Mouse (Mus musculus) liver, postnatal 0 days (tissue): ENCODE measurements at regions not wholly inside any gene's neighbourhood (a gene's known extent, or its start where the extent isn't known, plus 50 kb on each side); places are given as distances from the start of the nearest gene placed in this dataset.

Experiments
- ATAC-seq: fragments of 200-750 bp; cut with Nextera tagmentation; 2 replicates; pipeline ENCODE4 v1.8.0; 2017; ENCODE audit warnings: mild to moderate bottlenecking, moderate library complexity
- DNase-seq: peaks from one replicate; pipeline ENCODE4 v3.0.0-alpha.2; 2016
- H3K27ac ChIP-seq: fragments of 300-500 bp; sonication (generic); 2 replicates; pipeline ENCODE4 v1.5.1; 2014; ENCODE audit warnings: antibody characterized with exemption, moderate library complexity, mild to moderate bottlenecking, low read depth
- H3K27me3 ChIP-seq: fragments of 300-500 bp; sonication (generic); 2 replicates; pipeline ENCODE4 v1.6.1; 2014; ENCODE audit warnings: low read length, control low read depth, mixed read lengths; ENCODE audit not compliant: insufficient read depth
- H3K36me3 ChIP-seq: fragments of 300-500 bp; sonication (generic); replicated peaks from 2 replicates; pipeline ENCODE4 v1.6.1; 2014; ENCODE audit warnings: mild to moderate bottlenecking, control low read depth, low read length, moderate library complexity, mixed read lengths; ENCODE audit not compliant: insufficient read depth
- H3K4me1 ChIP-seq: fragments of 300-500 bp; sonication (generic); 2 replicates; pipeline ENCODE4 v1.6.1; 2014; ENCODE audit warnings: antibody characterized with exemption, mild to moderate bottlenecking, control low read depth; ENCODE audit not compliant: insufficient read depth
- H3K4me2 ChIP-seq: fragments of 300-500 bp; sonication (generic); 2 replicates; pipeline ENCODE4 v1.6.1; 2014; ENCODE audit warnings: low read depth, mild to moderate bottlenecking, low read length, moderate library complexity, mixed read lengths
- H3K4me3 ChIP-seq: fragments of 300-500 bp; sonication (generic); 2 replicates; pipeline ENCODE4 v1.5.1; 2014; ENCODE audit warnings: low read depth, low read length
- H3K9ac ChIP-seq: fragments of 300-500 bp; sonication (generic); replicated peaks from 2 replicates; pipeline ENCODE4 v1.6.1; 2014; ENCODE audit warnings: mild to moderate bottlenecking, moderate library complexity
- H3K9me3 ChIP-seq: fragments of 300-500 bp; sonication (generic); 2 replicates; pipeline ENCODE4 v1.6.1; 2016; ENCODE audit warnings: mild to moderate bottlenecking, control low read depth, low read length, mixed read lengths
- CTCF ChIP-seq: sonication (generic); IDR thresholded peaks from 2 replicates; pipeline ENCODE4 v1.5.1; 2016; ENCODE audit warnings: antibody characterized with exemption, low read depth
- EP300 ChIP-seq: IDR thresholded peaks from 2 replicates; pipeline ENCODE4 v1.6.1; 2016; ENCODE audit warnings: antibody characterized with exemption, low read depth, mild to moderate bottlenecking
- WGBS: fragments of 180-500 bp; shearing (Covaris S2); extraction: QIAGEN DNeasy Blood & Tissue Kit; methylation state at CpG from one replicate; pipeline ENCODE4 v1.1.7; 2014; ENCODE audit not compliant: insufficient replicate concordance; 5-methylcytosine and 5-hydroxymethylcytosine counted together

DNA sequence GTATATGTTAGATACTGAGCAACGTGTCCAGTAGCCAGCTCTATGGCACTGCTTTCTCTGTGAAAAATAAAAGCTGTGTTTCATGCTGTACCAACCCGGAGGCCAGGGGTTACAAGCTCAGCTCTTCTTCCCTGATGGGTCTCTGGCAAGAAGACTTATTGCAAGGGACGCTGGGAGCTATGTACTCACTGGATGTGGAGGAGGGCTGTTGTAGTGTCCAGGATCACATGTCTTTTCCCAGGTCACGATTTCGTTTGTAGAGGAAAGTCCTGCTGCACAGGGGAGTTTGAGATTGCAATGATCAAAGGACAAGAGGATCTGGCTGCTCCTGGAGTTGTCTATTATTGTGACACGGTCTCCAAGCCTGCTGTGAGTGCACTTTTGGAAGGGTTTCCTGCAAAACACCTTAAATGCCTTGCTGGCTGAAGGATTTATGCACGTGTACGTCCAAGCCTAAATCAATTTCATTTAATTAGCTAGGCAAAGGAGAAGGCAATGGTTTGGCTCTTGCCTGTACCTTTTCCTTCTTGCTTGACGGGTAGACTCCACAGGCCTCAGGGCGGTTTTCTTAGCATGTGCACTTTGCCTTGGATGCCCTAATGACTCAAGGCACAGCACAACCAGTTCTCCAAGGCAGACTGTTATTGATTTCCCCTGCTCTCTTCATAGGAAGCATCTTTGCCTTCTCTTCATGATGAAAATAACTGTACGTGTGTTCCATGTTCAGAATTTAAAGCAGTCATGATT lies 87.2 kb upstream of the Plppr5 start:
- H3K4me2 ChIP-seq = no peak overlapping the region
- no peak overlapping the region for H3K9ac ChIP-seq
- no peak for DNase-seq
- H3K27ac ChIP-seq = no peak overlapping the region
- whole genome bisulfite sequencing = 67% methylated on average over 11 of the region's 11 CpGs
- H3K27me3 ChIP-seq = no peaks in the 10 kb centered on the region
- no peaks in the 10 kb centered on the region for H3K9me3 ChIP-seq
- H3K4me3 ChIP-seq = no peak overlapping the region
- H3K4me1 ChIP-seq = no peaks in the 10 kb centered on the region
- no peaks in the 10 kb centered on the region for H3K36me3 ChIP-seq
- no peak for TF ChIP-seq CTCF
- no peak for TF ChIP-seq EP300
- ATAC-seq = no peak

DNA sequence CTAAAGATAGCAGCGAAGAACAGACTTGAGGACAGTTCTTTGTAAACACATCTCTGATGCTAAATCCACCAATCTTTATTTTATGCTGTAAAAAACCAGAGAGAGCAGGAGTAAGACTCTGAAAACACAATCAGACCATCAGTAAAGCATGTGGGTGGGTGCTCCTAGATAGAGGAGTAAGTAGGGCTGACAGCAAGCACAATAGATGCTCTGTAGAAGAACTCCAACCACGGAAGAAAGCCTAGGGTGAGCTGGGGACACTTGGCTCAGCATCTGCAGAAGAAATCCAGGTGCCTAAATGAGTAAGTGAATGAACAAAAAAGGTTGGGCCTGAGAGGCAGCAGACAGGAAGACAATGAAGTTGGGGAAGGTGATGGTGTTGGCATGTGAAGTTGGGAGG lies 88.3 kb upstream of the Plppr5 start:
- no peaks in the 10 kb centered on the region for H3K36me3 ChIP-seq
- WGBS = 71% methylated on average over 2 of the region's 2 CpGs
- no peak overlapping the region for H3K9ac ChIP-seq
- no peaks in the 10 kb centered on the region for H3K9me3 ChIP-seq
- no peaks in the 10 kb centered on the region for H3K4me1 ChIP-seq
- no peak for TF ChIP-seq CTCF
- no peak for TF ChIP-seq EP300
- no peak overlapping the region for H3K27ac ChIP-seq
- H3K4me3 ChIP-seq = no peak overlapping the region
- ATAC-seq (no peak), DNase-seq (no peak)
- no peak overlapping the region for H3K4me2 ChIP-seq
- H3K27me3 ChIP-seq = no peaks in the 10 kb centered on the region

DNA sequence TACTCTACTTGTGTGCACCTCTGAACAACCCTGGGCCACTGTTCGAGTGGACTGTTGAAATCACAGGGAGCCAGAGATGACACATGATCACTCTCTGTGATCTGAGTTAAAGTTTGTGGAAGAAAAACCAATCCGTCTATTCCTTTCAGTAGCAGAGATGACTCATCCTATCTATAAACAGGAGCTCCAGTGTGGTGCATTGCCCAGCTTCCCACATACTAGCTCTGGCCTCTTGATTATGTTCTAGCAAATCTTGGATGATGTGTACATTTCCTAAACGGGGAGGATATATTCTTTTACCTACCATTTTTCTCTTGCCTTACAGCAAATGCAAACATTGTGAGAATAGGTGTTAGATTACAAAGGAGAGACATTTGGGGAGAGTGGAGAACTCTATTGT lies 94.5 kb upstream of the Plppr5 start:
- H3K27ac ChIP-seq = no peak overlapping the region
- WGBS = 56% methylated on average over 3 of the region's 3 CpGs
- no peaks in the 10 kb centered on the region for H3K9me3 ChIP-seq
- H3K27me3 ChIP-seq = no peaks in the 10 kb centered on the region
- DNase-seq (no peak), ATAC-seq (no peak)
- H3K4me1 ChIP-seq = no peaks in the 10 kb centered on the region
- no peak overlapping the region for H3K4me3 ChIP-seq
- H3K36me3 ChIP-seq = no peaks in the 10 kb centered on the region
- TF ChIP-seq CTCF (no peak), EP300 (no peak)
- no peak overlapping the region for H3K4me2 ChIP-seq
- no peak overlapping the region for H3K9ac ChIP-seq

DNA sequence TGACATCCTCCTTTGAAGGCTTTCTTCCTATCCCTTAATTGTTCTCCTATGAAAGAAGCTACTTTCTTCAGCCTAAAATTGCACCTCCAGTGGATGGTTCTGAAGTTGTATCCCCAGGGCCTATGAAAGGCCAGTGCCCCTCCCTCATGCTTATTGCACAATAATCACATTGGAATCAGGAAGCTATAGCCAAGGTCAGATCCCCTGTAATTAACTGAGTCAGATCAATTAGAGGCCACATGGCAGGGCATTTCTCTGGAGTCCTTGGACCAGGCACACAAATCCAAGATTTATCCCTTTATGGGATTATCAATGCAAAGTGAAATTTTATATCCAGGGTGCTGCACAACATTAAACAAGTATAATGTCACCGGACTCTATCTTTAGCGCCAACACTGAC lies 98.8 kb upstream of the Plppr4 start:
- 83% methylated on average over 2 of the region's 2 CpGs for WGBS
- Histone ChIP-seq H3K36me3 (no peaks in the 10 kb centered on the region), H3K4me2 (no peak overlapping the region), H3K9me3 (no peaks in the 10 kb centered on the region), H3K4me3 (no peak overlapping the region), H3K27ac (no peak overlapping the region), H3K9ac (no peak overlapping the region), H3K27me3 (no peaks in the 10 kb centered on the region), H3K4me1 (no peaks in the 10 kb centered on the region)
- TF ChIP-seq CTCF (no peak), EP300 (no peak)
- ATAC-seq (no peak), DNase-seq (no peak)

DNA sequence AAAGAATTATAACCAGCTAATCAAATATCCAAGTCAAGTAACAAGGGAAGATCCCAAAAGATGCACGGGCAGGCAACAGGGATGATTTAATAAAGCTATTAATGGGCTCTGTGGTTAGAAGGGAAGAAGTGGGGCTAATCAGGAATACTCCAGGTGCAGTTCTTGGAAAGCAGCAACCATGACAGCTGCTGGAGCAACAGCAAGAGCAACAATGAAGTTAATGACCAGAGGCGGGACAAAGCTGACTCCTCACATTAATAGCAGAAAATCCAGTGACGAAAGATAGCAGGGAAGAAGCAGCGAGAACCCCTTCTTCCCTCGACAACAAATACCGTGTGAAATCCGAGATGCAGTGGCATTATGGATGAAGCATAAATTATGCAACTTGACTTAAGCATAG lies 89.9 kb upstream of the Plppr4 start:
- no peak overlapping the region for H3K27ac ChIP-seq
- no peak for ATAC-seq
- no peak overlapping the region for H3K4me2 ChIP-seq
- no peak for DNase-seq
- H3K9me3 ChIP-seq = no peaks in the 10 kb centered on the region
- no peaks in the 10 kb centered on the region for H3K27me3 ChIP-seq
- no peaks in the 10 kb centered on the region for H3K4me1 ChIP-seq
- 80% methylated on average over 7 of the region's 7 CpGs for WGBS
- H3K4me3 ChIP-seq = no peak overlapping the region
- no peak overlapping the region for H3K9ac ChIP-seq
- TF ChIP-seq EP300 (no peak), CTCF (no peak)
- no peaks in the 10 kb centered on the region for H3K36me3 ChIP-seq

DNA sequence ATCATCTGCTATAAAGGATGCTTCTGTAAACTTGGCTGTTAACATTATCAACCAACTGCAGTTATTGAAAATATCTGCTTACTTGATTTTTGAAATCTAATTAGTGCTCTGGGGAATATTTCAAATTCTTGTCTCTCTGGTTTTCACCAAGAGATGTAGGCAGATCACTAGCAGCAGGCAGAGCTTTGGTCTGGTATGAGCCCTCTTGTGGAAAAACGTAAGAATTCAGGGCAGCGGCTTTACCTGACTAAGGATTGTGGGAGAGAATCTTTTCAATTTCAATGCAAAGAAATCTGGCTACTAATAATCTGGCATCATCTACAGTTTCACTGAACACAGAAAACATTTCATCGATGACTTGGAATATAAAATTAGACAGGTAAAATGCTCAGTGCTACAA lies 81.2 kb upstream of the Plppr4 start:
- no peak for DNase-seq
- no peak for TF ChIP-seq CTCF
- TF ChIP-seq EP300 = no peak

More for the DNA sequence above, 81.2 kb upstream of the Plppr4 start:
- no peaks in the 10 kb centered on the region for H3K27me3 ChIP-seq
- H3K36me3 ChIP-seq = no peaks in the 10 kb centered on the region
- H3K4me3 ChIP-seq = no peak overlapping the region
- 61% methylated on average over 3 of the region's 3 CpGs for WGBS
- no peak overlapping the region for H3K9ac ChIP-seq
- ATAC-seq = no peak
- no peak overlapping the region for H3K27ac ChIP-seq
- no peaks in the 10 kb centered on the region for H3K4me1 ChIP-seq
- H3K4me2 ChIP-seq = no peak overlapping the region
- no peaks in the 10 kb centered on the region for H3K9me3 ChIP-seq
